ENCODE assay signal across 23 mouse cellular contexts in the genomic region with DNA sequence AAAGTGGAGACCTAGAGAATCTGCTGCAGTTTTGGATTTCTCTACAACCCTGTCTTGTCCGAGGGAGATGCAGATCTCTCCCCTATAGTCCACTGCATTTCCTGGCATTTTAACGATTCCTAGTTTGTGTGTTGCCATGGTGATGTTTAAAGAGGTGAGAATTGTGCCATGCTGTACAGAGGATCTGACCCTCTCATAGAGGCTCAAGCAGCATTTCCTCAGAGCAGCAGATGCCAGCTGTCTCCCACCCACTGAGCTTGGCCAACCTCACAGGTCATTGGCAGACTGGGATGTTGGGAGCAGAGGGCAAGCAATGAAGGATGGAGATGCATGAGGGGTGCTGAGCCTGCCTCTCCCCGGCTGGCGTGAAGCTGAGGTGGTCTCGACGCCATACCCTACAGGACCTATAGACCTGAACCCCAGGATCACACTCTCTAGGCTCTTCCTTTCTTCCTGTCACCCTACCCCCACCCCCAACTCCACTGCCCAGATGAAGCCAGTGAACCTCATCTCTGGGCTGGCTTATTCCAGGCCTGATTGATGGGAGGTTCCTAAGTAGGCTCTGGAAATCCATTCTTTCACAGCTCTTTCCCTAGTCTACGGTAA.
A peak's percentile ranks its signal among the peaks of the same experiment; 100 is the strongest.
DNase-seq lines count a peak whose midpoint lies in the region; ATAC-seq and TF ChIP-seq lines count a peak whose summit lies in the region.
"Had no signal": no experiment of that assay in that cellular context is flagged by ENCODE, and none has a peak within 500 bp of the region (broad histone marks: within the 10 kb centered on the region; RNA-seq: fewer than 3 reads in every experiment).

No protein-coding gene starts in this region.

- H3K27me3 ChIP-seq in hindbrain, embryonic 14.5 days (ENCODE audit: control insufficient read depth, insufficient read depth, low read length), result no peaks in the 10 kb centered on the region
- no peaks in the 10 kb centered on the region for H3K27me3 ChIP-seq in hindbrain, embryonic 10.5 days (ENCODE audit: insufficient read depth, poor library complexity, severe bottlenecking)
- H3K27me3 ChIP-seq in neural tube, embryonic 15.5 days (replicated peaks), result no peaks in the 10 kb centered on the region
- no peaks in the 10 kb centered on the region for H3K27me3 ChIP-seq in midbrain, embryonic 14.5 days (ENCODE audit: control insufficient read depth, insufficient read depth, low read length)
- H3K27me3 ChIP-seq in heart, adult 2 months (ENCODE audit: control insufficient read depth, insufficient read depth, low read length), result no peaks in the 10 kb centered on the region
- H3K27me3 ChIP-seq: heart, embryonic 13.5 days; kidney, embryonic 15.5 days; limb, embryonic 13.5 days; liver, embryonic 12.5 days had no signal

- H3K4me1 ChIP-seq in hindbrain, embryonic 14.5 days (replicated peaks; ENCODE audit: control insufficient read depth, insufficient read depth, low read length), result peaks cover 11% of the 10 kb centered on the region
- peaks cover 26% of the 10 kb centered on the region for H3K4me1 ChIP-seq in hindbrain, embryonic 10.5 days (replicated peaks)
- peaks cover 16% of the 10 kb centered on the region for H3K4me1 ChIP-seq in neural tube, embryonic 15.5 days
- 0 out of 2 replicates have a peak, but pooled peaks cover 3% of the 10 kb centered on the region for H3K4me1 ChIP-seq in midbrain, embryonic 14.5 days (ENCODE audit: control insufficient read depth, insufficient read depth, low read length)
- H3K4me1 ChIP-seq in heart, adult 2 months (ENCODE audit: control insufficient read depth, insufficient read depth, low read length), result no peaks in the 10 kb centered on the region
- H3K4me1 ChIP-seq: kidney, embryonic 15.5 days; limb, embryonic 13.5 days; liver, embryonic 12.5 days had no signal

- DNase-seq in hindbrain, embryonic 14.5 days (ENCODE audit: low spot score), result no peak
- no peak for DNase-seq in hindbrain, embryonic 10.5 days (ENCODE audit: low spot score)
- no peak for DNase-seq in neural tube, embryonic 10.5 days (ENCODE audit: extremely low spot score, low spot score)
- DNase-seq in midbrain, embryonic 14.5 days, result peak; percentile 46
- no peak for DNase-seq in heart, adult 2 months
- no peak for DNase-seq in testis, postnatal 14 days (ENCODE audit: low spot score)
- DNase-seq: adrenal gland, adult 2 months; cerebellum, adult 11-12 months; gastrocnemius, postnatal 10 days; heart, adult 11 months; heart, postnatal 14 days; kidney, adult 11 months; kidney, postnatal 36 days; layer of hippocampus, postnatal 36 days; lung, adult 18-20 months; lung, postnatal 10 days; right cerebral cortex, postnatal 4 days; thymus, postnatal 25 days had no signal

- H3K9me3 ChIP-seq in hindbrain, embryonic 14.5 days (ENCODE audit: control insufficient read depth, low read length), result no peaks in the 10 kb centered on the region
- no peaks in the 10 kb centered on the region for H3K9me3 ChIP-seq in hindbrain, embryonic 10.5 days
- H3K9me3 ChIP-seq in neural tube, embryonic 15.5 days (replicated peaks), result no peaks in the 10 kb centered on the region
- no peaks in the 10 kb centered on the region for H3K9me3 ChIP-seq in midbrain, embryonic 14.5 days (ENCODE audit: control insufficient read depth, low read length)
- H3K9me3 ChIP-seq: heart, embryonic 13.5 days; kidney, embryonic 15.5 days; limb, embryonic 13.5 days; liver, embryonic 12.5 days had no signal

- WGBS in hindbrain, embryonic 14.5 days, result 68% methylated on average over 7 of the region's 7 CpGs
- WGBS in hindbrain, embryonic 10.5 days, result 77% methylated on average over 7 of the region's 7 CpGs
- 66% methylated on average over 7 of the region's 7 CpGs for WGBS in neural tube, embryonic 15.5 days
- 74% methylated on average over 7 of the region's 7 CpGs for WGBS in midbrain, embryonic 14.5 days
- 80% methylated on average over 7 of the region's 7 CpGs for WGBS in heart, adult 2 months

- H3K9ac ChIP-seq in hindbrain, embryonic 14.5 days, result no peak overlapping the region
- no peak overlapping the region for H3K9ac ChIP-seq in neural tube, embryonic 15.5 days (replicated peaks)
- no peak overlapping the region for H3K9ac ChIP-seq in midbrain, embryonic 14.5 days (replicated peaks; ENCODE audit: low read length)
- no peak overlapping the region for H3K9ac ChIP-seq in heart, adult 2 months (ENCODE audit: low read depth, low read length)
- H3K9ac ChIP-seq: heart, embryonic 13.5 days; kidney, embryonic 15.5 days; limb, embryonic 13.5 days; liver, embryonic 12.5 days had no signal

- no peaks in the 10 kb centered on the region for H3K79me2 ChIP-seq in heart, adult 2 months (replicated peaks; ENCODE audit: control insufficient read depth, insufficient read depth, low read length)

- no peak overlapping the region for H3K4me3 ChIP-seq in hindbrain, embryonic 14.5 days (replicated peaks; ENCODE audit: low read length)
- no peak overlapping the region for H3K4me3 ChIP-seq in hindbrain, embryonic 10.5 days
- no peak overlapping the region for H3K4me3 ChIP-seq in neural tube, embryonic 15.5 days (replicated peaks)
- no peak overlapping the region for H3K4me3 ChIP-seq in midbrain, embryonic 14.5 days (replicated peaks; ENCODE audit: low read depth, low read length)
- no peak overlapping the region for H3K4me3 ChIP-seq in heart, adult 2 months
- H3K4me3 ChIP-seq: heart, embryonic 13.5 days; kidney, embryonic 15.5 days; limb, embryonic 13.5 days; liver, embryonic 12.5 days had no signal

- no peak overlapping the region for H3K4me2 ChIP-seq in hindbrain, embryonic 14.5 days (replicated peaks)
- H3K4me2 ChIP-seq in neural tube, embryonic 15.5 days, result no peak overlapping the region
- no peak overlapping the region for H3K4me2 ChIP-seq in midbrain, embryonic 14.5 days (ENCODE audit: low read length)
- H3K4me2 ChIP-seq: heart, embryonic 13.5 days; kidney, embryonic 15.5 days; limb, embryonic 13.5 days; liver, embryonic 12.5 days had no signal

- H3K27ac ChIP-seq in hindbrain, embryonic 14.5 days, result no peak overlapping the region
- no peak overlapping the region for H3K27ac ChIP-seq in hindbrain, embryonic 10.5 days
- no peak overlapping the region for H3K27ac ChIP-seq in neural tube, embryonic 15.5 days (replicated peaks)
- peak overlapping the region; percentile 55; the same call in 1 of the 2 replicates for H3K27ac ChIP-seq in midbrain, embryonic 14.5 days (replicated peaks; ENCODE audit: low read depth, low read length)
- no peak overlapping the region for H3K27ac ChIP-seq in heart, adult 2 months
- H3K27ac ChIP-seq: heart, embryonic 13.5 days; kidney, embryonic 15.5 days; limb, embryonic 13.5 days; liver, embryonic 12.5 days had no signal

- TF ChIP-seq CTCF in heart, adult 2 months (IDR thresholded peaks at IDR 0.05), result no peak

- intact Hi-C loops in heart, adult 2 months (cut with DNase I), result no loop called here

- TF ChIP-seq EP300 in heart, adult 2 months (IDR thresholded peaks at IDR 0.05; ENCODE audit: insufficient read depth, low read depth, low read length), result no peak

- H3K36me3 ChIP-seq in hindbrain, embryonic 14.5 days (replicated peaks; ENCODE audit: control insufficient read depth, insufficient read depth), result no peaks in the 10 kb centered on the region
- H3K36me3 ChIP-seq in hindbrain, embryonic 10.5 days, result no peaks in the 10 kb centered on the region
- no peaks in the 10 kb centered on the region for H3K36me3 ChIP-seq in neural tube, embryonic 15.5 days
- no peaks in the 10 kb centered on the region for H3K36me3 ChIP-seq in midbrain, embryonic 14.5 days (ENCODE audit: control insufficient read depth, insufficient read depth, low read length)
- H3K36me3 ChIP-seq in heart, adult 2 months (ENCODE audit: control insufficient read depth, insufficient read depth, low read length), result no peaks in the 10 kb centered on the region
- H3K36me3 ChIP-seq: heart, embryonic 13.5 days; kidney, embryonic 15.5 days; limb, embryonic 13.5 days; liver, embryonic 12.5 days had no signal

- ATAC-seq in hindbrain, embryonic 14.5 days (ENCODE audit: low FRiP score), result peak; percentile 46; the same call in 1 of the 2 replicates
- peak; percentile 40; the same call in 1 of the 2 replicates for ATAC-seq in neural tube, embryonic 15.5 days (ENCODE audit: low FRiP score)
- no peak for ATAC-seq in midbrain, embryonic 14.5 days (ENCODE audit: low FRiP score, low TSS enrichment)
- ATAC-seq: liver, embryonic 12.5 days had no signal

- TF ChIP-seq POLR2A in heart, adult 2 months (IDR thresholded peaks at IDR 0.05; ENCODE audit: insufficient read depth, low read depth, low read length), result no peak
